Mouse (Mus musculus): ENCODE data around the gene Auts2. TPM values are rescaled to one million over a fixed set of nuclear protein-coding genes. Genes with fewer than 3 reads are reported as not detected.

Gene Auts2
- total RNA-seq, 4 experiments from 2014 or later = 86.9 to 97.6 (median 89.2) TPM

DNA sequence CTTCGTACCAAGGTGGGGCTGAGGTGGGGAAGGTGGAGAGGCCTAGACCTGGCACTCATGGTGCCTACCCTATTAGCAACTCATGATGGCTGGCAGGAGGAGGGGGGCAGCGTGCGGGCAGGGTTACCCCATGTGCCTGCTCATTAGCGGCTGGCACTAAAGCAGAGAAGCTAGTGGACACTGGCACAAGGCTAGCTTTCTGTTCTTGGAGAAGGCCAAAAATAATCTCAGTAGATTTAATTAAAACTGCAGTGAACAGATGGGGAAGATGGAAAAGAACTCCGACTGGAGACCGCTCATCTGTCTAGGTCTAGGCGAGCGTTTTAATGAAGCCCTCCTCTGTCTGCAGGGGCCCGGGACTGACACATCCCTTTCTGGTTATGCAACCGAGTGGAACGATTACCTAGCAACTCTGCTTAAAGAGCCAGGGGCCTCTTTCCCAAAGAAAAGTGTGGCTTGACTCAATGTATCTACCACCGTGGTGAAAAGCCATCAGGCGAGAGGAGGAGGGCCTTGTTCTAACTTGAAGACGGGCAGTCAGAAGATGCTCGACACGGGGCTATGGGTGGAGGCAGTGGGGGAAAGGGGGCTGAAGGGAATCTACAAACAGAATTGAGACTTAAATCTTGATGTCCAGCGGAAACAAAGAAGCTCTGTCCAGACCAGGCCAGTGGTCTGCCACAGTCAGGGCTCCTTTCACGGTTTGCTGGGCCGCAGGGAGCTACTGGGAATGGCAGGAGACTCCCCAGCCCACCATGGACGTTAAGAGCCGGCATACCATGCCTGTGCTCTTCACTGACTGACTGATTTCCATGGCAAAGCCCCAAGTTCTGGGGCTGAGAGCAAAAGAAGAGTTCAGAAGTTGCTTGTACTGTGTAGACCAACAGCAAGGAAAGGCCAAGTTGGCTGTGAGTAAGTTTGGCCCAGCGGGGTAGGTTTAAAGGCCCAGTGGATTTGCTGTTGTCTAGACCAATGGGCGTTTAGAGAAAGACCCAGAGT is 899.7 kb downstream of the Auts2 start:
- peak; percentile 29 to 74 for DNase-seq (ENCODE audit: low spot score in 2 of 2)

- no peak for DNase-seq (ENCODE audit: low spot score in 2 of 2)
Observed at GRCm38 (mm10) chr5:131642752-131643151, 900.4 kb downstream of the Auts2 start.

DNA sequence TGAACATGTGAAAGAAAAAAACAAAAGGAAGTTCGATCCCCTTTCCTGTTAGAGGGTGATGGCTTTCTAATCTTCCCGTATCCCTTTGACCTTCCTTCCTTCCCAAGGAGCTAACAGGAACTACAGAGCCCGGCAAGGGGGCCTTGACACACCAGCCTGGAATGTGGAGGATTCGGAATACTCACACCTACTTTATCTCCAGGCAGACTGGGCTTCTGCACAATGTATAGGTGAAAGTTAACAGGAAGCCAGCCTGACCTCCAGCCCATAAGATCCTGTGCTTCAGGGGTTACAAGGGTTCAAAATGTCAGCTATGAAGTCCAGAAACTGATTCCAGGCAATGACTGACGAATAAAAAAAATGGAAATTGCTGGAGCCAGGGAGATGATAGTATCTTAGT is 906.7 kb downstream of the Auts2 start:
- no peak for DNase-seq (ENCODE audit: low spot score in 2 of 2)

- no peak for DNase-seq (ENCODE audit: low spot score in 2 of 2)
Observed at GRCm38 (mm10) chr5:131634731-131635130, 908.4 kb downstream of the Auts2 start.

- DNase-seq (ENCODE audit: low spot score in 2 of 2) = no peak
Observed at GRCm38 (mm10) chr5:131631998-131632379, 911.2 kb downstream of the Auts2 start.

DNA sequence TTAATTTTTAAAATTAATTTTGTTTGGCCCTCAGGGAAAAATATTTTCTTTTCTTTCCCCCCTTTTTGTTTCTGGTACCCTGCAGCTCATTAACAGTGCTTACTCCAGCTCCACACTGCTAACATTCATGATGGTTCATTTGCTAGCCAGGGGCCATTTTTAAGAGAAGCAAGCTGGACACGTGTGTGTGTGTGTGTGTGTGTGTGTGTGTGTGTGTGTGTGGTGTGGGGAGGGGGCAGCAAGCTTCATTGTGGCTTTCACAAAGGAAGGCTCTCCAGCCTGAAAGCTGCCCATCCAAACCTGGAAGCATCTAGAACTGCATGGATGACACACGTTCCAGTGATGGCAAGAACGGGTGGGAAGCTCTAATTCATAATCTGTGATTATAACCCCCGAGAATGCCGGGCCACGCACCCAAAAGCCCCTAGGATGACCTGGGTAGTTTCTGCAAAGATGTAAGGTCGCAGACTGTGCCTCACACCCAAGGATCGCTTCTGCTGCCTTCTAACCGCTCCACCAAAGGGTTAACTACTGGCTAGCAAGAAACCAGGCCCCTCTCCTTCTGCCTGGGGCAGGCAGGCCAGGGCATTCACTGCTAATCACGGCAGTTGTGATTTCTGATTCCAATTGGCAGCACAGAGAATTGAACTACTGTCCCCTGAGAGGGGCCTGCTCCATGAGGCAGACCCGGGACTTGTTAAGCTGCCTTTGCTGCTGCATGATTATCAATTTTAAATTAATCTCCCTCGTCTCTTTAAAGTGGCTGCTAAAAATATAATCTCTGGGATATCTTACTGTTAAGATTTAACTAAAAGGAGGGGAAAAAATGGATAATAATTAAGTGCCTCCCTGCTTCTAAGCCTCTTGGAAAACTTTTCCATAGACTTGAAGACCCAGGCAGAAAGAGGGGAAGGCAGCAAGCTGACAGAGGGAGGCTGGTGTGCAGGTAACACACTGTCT is 911.8 kb downstream of the Auts2 start:
- DNase-seq (ENCODE audit: low spot score in 2 of 2) = no peak

GRCm38 (mm10) chr5:131630577-131630976 is 912.6 kb downstream of the Auts2 start:
- no peak for DNase-seq (ENCODE audit: low spot score in 2 of 2)

DNA sequence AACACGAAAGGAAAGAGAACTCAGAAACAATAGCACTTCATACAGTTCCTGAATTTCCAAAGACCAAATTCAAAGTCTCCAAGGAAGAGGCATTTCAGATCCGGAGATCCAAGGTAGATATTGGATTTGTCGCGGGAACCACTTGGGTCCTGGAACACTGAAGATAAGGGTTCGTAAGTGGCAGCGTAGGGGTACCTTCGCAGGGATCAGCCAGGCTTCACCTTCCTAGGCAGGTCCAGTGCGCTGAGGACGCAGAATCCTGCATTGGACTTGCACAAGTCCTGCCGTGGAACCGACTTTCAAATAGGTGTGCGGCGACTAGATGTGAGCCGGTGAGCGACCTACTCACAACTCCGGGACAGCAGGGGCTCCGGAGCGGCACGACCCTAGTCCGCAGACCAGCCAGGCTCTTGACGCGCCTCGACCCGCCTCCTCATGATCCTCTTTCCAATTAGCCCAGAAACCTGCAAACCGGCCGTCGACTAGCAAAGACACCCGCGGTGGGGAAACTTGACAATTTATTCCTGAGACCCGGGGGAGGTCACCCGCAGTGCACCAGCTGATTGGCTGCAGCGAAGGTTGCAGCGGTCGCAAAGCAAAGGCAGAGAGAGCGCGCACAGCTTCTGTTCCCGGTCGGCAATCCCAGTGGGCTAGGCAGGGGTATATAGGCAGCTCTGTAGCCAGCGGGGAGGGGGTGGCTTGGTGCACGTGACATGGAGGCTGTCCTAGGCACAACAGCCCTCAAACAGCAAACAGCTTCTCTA is 926.8 kb downstream of the Auts2 start:
- peak; percentile 24 to 43 for DNase-seq (ENCODE audit: low spot score in 2 of 2)

DNA sequence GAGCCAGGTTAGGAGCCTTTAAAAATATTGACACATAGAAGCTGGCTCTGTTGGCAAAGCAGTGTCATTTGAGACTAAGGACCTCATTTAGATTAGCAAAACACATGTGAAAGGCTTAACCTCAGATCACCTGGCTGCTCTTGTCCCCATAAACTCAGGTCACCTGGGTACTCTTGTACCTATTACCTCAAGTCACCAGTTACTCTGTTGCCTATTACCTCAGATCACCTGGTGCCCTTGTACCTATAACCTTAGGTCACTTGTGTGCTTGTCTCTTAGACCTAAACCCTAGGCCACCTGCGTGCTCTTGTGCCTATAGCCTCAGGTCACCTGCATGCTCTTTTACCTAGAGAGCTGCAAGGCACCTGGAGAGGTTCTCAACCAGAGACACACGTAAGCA is 928.9 kb downstream of the Auts2 start:
- no peak for DNase-seq (ENCODE audit: low spot score in 2 of 2)

GRCm38 (mm10) chr5:131613301-131613700 is 929.8 kb downstream of the Auts2 start:
- no peak for DNase-seq (ENCODE audit: low spot score in 2 of 2)

- DNase-seq (ENCODE audit: low spot score in 2 of 2) = no peak
Observed at GRCm38 (mm10) chr5:131610702-131611101, 932.4 kb downstream of the Auts2 start.

- DNase-seq (ENCODE audit: low spot score in 2 of 2) = no peak
Observed at GRCm38 (mm10) chr5:131606786-131607185, 936.4 kb downstream of the Auts2 start.

DNA sequence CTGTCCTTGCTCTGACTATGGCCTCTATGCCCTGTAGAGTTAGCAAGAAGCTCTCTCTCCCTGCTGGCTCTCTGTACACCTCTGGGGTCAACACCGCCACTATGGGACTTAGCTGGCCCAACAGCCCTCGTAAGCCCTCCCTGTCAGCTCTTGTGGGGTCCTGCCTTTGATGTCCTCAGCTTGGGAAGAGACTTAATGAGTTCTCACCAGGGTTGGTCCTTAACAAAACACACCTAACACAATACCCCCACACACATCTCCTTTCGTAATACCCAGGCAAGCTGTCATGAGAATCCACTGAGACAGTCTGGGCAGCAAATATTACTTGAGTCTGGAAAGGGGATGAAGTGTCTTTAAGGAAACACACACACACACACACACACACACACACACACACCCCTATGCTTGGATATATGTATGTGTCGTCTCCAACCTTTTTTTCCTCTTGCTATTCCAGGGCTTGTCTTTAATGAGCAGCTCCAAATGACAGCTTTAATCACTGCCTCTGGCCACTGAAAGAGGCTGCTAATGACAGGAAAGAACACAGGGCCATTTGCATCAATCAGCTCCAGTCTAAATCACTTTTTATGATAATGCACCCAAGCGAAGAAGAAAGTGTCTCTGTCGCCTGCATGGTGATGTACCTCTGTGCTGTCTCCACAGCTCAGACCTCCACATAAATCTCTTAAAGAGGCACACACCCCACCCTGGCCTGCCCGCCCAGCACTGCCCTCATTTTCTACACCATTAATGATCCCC is 941.0 kb downstream of the Auts2 start:
- no peak for DNase-seq (ENCODE audit: low spot score in 2 of 2)

- DNase-seq (ENCODE audit: low spot score in 2 of 2) = peak; percentile 42 to 61
Observed at GRCm38 (mm10) chr5:131600325-131601125, 942.6 kb downstream of the Auts2 start.

GRCm38 (mm10) chr5:131597503-131597902 is 945.6 kb downstream of the Auts2 start:
- DNase-seq (ENCODE audit: low spot score in 2 of 2) = no peak

DNA sequence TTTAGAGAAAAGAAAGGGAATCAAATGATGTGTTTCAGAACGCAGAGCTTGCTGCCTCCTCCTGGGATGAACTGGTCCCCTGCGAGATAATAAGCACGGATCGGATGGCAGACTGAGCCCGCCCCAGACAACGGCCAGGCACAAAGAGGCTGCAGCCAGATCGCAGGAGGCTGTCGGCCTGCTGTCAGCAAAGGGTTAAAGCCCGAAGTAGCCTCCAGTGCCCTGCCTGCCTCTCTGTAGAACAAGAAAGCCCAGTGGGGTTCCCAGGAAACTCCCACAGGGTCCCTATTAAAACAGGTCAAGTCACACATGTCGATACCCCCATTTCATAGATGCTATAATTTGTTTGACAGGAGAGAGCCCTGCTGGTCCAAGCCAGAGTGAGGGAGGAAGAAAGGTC is 946.6 kb downstream of the Auts2 start:
- no peak for DNase-seq (ENCODE audit: low spot score in 2 of 2)

- DNase-seq (ENCODE audit: low spot score in 2 of 2) = no peak
Observed at GRCm38 (mm10) chr5:131595730-131596129, 947.4 kb downstream of the Auts2 start.

- no peak for DNase-seq (ENCODE audit: low spot score in 2 of 2)
Observed at GRCm38 (mm10) chr5:131594597-131594996, 948.5 kb downstream of the Auts2 start.

DNA sequence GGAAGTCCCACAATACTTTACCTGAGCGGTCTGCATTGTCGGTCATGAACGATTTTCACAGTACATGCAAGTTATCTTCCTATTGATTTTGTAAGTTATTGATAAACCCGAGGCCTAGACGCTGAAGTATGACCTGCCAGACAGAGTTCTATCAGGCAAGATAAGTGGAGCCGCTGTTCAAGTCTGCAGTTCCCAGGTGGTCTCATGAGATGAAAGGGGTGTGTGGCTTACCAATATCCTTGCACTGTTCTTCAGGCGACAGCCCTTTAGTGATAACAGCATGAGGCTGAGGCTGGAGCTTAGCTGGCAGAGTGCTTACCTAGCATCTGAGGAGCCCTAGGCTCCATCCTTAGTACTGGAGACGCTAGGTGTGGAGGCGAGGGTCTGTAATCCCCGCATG is 949.9 kb downstream of the Auts2 start:
- no peak for DNase-seq (ENCODE audit: low spot score in 2 of 2)

Measured in left cerebral cortex, adult 8-10 months (tissue).